Mouse (Mus musculus) Muller cell, postnatal 12 days (primary cell): ENCODE measurements at regions not wholly inside any gene's neighbourhood (a gene's known extent, or its start where the extent isn't known, plus 50 kb on each side); places are given as distances from the start of the nearest gene placed in this dataset.

ENCODE experiments used
- DNase-seq: peaks from one replicate; pipeline ENCODE4 v3.0.0-alpha.2; 2015; ENCODE audit errors: inconsistent ontology term

- DNase-seq, result no peak
Measured at GRCm38 (mm10) chr13:41897481-41898317, 50.2 kb upstream of the Adtrp start.
